Mouse (Mus musculus): ENCODE data around the gene Uba7. TPM values are rescaled to one million over a fixed set of nuclear protein-coding genes. Genes with fewer than 3 reads are reported as not detected.

Gene Uba7
- polyA plus RNA-seq, 1 experiment from 2014 or later: 35.5 TPM

- H3K27me3 ChIP-seq (replicated peaks; ENCODE audit: control insufficient read depth, insufficient read depth, low read length): no peaks in the 10 kb centered on the region
- no peak overlapping the region for H3K27ac ChIP-seq (ENCODE audit: low read length)
- H3K36me3 ChIP-seq (ENCODE audit: control insufficient read depth, insufficient read depth, low read length): no peaks in the 10 kb centered on the region
- WGBS: 63% methylated on average over 8 of the region's 8 CpGs
- peak; percentile 41 for ATAC-seq
- H3K4me1 ChIP-seq (ENCODE audit: control insufficient read depth, insufficient read depth, low read length): peaks cover 14% of the 10 kb centered on the region
- H3K4me2 ChIP-seq (ENCODE audit: low read depth, low read length): no peak overlapping the region
- H3K9me3 ChIP-seq (ENCODE audit: control insufficient read depth, low read length): no peaks in the 10 kb centered on the region
- no peak overlapping the region for H3K9ac ChIP-seq (ENCODE audit: low read depth, low read length)
- H3K4me3 ChIP-seq (ENCODE audit: low read length): no peak overlapping the region
Observed at GRCm38 (mm10) chr9:107971690-107972541, 3.4 kb upstream of the Uba7 start.

GRCm38 (mm10) chr9:107974491-107975171 lies 674 bp upstream of the Uba7 start:
- H3K27ac ChIP-seq (ENCODE audit: low read length): peak overlapping the region; percentile 87
- H3K36me3 ChIP-seq (ENCODE audit: control insufficient read depth, insufficient read depth, low read length): no peaks in the 10 kb centered on the region
- H3K9me3 ChIP-seq (ENCODE audit: control insufficient read depth, low read length): no peaks in the 10 kb centered on the region
- no peaks in the 10 kb centered on the region for H3K27me3 ChIP-seq (replicated peaks; ENCODE audit: control insufficient read depth, insufficient read depth, low read length)
- 74% methylated on average over 10 of the region's 10 CpGs for WGBS
- H3K4me1 ChIP-seq (ENCODE audit: control insufficient read depth, insufficient read depth, low read length): peaks cover 14% of the 10 kb centered on the region
- no peak overlapping the region for H3K9ac ChIP-seq (ENCODE audit: low read depth, low read length)
- ATAC-seq: peak; percentile 58
- no peak overlapping the region for H3K4me3 ChIP-seq (ENCODE audit: low read length)
- H3K4me2 ChIP-seq (ENCODE audit: low read depth, low read length): peak overlapping the region; percentile 61; the same call in 1 of the 2 replicates

- no peaks in the 10 kb centered on the region for H3K9me3 ChIP-seq (ENCODE audit: control insufficient read depth, low read length)
- no peaks in the 10 kb centered on the region for H3K36me3 ChIP-seq (ENCODE audit: control insufficient read depth, insufficient read depth, low read length)
- H3K4me1 ChIP-seq (ENCODE audit: control insufficient read depth, insufficient read depth, low read length): peaks cover 39% of the 10 kb centered on the region
- WGBS: 83% methylated on average over 12 of the region's 12 CpGs
- no peak for ATAC-seq
- no peak overlapping the region for H3K9ac ChIP-seq (ENCODE audit: low read depth, low read length)
- no peaks in the 10 kb centered on the region for H3K27me3 ChIP-seq (replicated peaks; ENCODE audit: control insufficient read depth, insufficient read depth, low read length)
- H3K4me3 ChIP-seq (ENCODE audit: low read length): no peak overlapping the region
- no peak overlapping the region for H3K4me2 ChIP-seq (ENCODE audit: low read depth, low read length)
- no peak overlapping the region for H3K27ac ChIP-seq (ENCODE audit: low read length)
Observed at GRCm38 (mm10) chr9:107978815-107979214, 3.5 kb downstream of the Uba7 start.

GRCm38 (mm10) chr9:107981684-107982605 lies 6.6 kb downstream of the Uba7 start:
- ATAC-seq: peak; percentile 9; the same call in 1 of the 2 replicates
- H3K36me3 ChIP-seq (ENCODE audit: control insufficient read depth, insufficient read depth, low read length): no peaks in the 10 kb centered on the region
- H3K4me3 ChIP-seq (ENCODE audit: low read length): peak overlapping the region; percentile 86
- 33% methylated on average over 7 of the region's 7 CpGs for WGBS
- peaks cover 31% of the 10 kb centered on the region for H3K4me1 ChIP-seq (ENCODE audit: control insufficient read depth, insufficient read depth, low read length)
- peak overlapping the region; percentile 88 for H3K4me2 ChIP-seq (ENCODE audit: low read depth, low read length)
- peak overlapping the region; percentile 81 for H3K9ac ChIP-seq (ENCODE audit: low read depth, low read length)
- peak overlapping the region; percentile 100 for H3K27ac ChIP-seq (ENCODE audit: low read length)
- no peaks in the 10 kb centered on the region for H3K9me3 ChIP-seq (ENCODE audit: control insufficient read depth, low read length)
- H3K27me3 ChIP-seq (replicated peaks; ENCODE audit: control insufficient read depth, insufficient read depth, low read length): no peaks in the 10 kb centered on the region

GRCm38 (mm10) chr9:107982681-107983346 lies 7.5 kb downstream of the Uba7 start, which contains the start of gene Gm20661:
TSS of gene Gm20661 (plus strand) at chr9:107983058.
- peak; percentile 66 for ATAC-seq
- Histone ChIP-seq H3K4me2 (ENCODE audit: low read depth, low read length) (peak within 1 kb of the TSS; percentile 88), H3K9ac (ENCODE audit: low read depth, low read length) (peak within 1 kb of the TSS; percentile 81), H3K36me3 (ENCODE audit: control insufficient read depth, insufficient read depth, low read length) (no peaks in the 10 kb centered on the region), H3K9me3 (ENCODE audit: control insufficient read depth, low read length) (no peaks in the 10 kb centered on the region), H3K4me1 (ENCODE audit: control insufficient read depth, insufficient read depth, low read length) (peaks cover 31% of the 10 kb centered on the region), H3K27me3 (replicated peaks; ENCODE audit: control insufficient read depth, insufficient read depth, low read length) (no peaks in the 10 kb centered on the region), H3K27ac (ENCODE audit: low read length) (peak within 1 kb of the TSS; percentile 100), H3K4me3 (ENCODE audit: low read length) (peak within 1 kb of the TSS; percentile 86)
- 40% methylated on average over 13 of the region's 14 CpGs for WGBS

GRCm38 (mm10) chr9:107983421-107983890 lies 8.2 kb downstream of the Uba7 start:
- Histone ChIP-seq H3K27me3 (replicated peaks; ENCODE audit: control insufficient read depth, insufficient read depth, low read length) (no peaks in the 10 kb centered on the region), H3K4me3 (ENCODE audit: low read length) (peak overlapping the region; percentile 86), H3K27ac (ENCODE audit: low read length) (peak overlapping the region; percentile 100), H3K9me3 (ENCODE audit: control insufficient read depth, low read length) (no peaks in the 10 kb centered on the region), H3K4me2 (ENCODE audit: low read depth, low read length) (peak overlapping the region; percentile 88), H3K9ac (ENCODE audit: low read depth, low read length) (peak overlapping the region; percentile 81), H3K36me3 (ENCODE audit: control insufficient read depth, insufficient read depth, low read length) (no peaks in the 10 kb centered on the region), H3K4me1 (ENCODE audit: control insufficient read depth, insufficient read depth, low read length) (peaks cover 31% of the 10 kb centered on the region)
- WGBS: 30% methylated on average over 4 of the region's 4 CpGs
- ATAC-seq: peak; percentile 50

- H3K27ac ChIP-seq (ENCODE audit: low read length): peak overlapping the region; percentile 100
- 48% methylated on average over 19 of the region's 19 CpGs for WGBS
- no peaks in the 10 kb centered on the region for H3K36me3 ChIP-seq (ENCODE audit: control insufficient read depth, insufficient read depth, low read length)
- H3K9ac ChIP-seq (ENCODE audit: low read depth, low read length): peak overlapping the region; percentile 81
- no peaks in the 10 kb centered on the region for H3K27me3 ChIP-seq (replicated peaks; ENCODE audit: control insufficient read depth, insufficient read depth, low read length)
- no peaks in the 10 kb centered on the region for H3K9me3 ChIP-seq (ENCODE audit: control insufficient read depth, low read length)
- no peak for ATAC-seq
- peak overlapping the region; percentile 86 for H3K4me3 ChIP-seq (ENCODE audit: low read length)
- H3K4me2 ChIP-seq (ENCODE audit: low read depth, low read length): peak overlapping the region; percentile 88
- H3K4me1 ChIP-seq (ENCODE audit: control insufficient read depth, insufficient read depth, low read length): peaks cover 31% of the 10 kb centered on the region
Observed at GRCm38 (mm10) chr9:107984052-107984753, 8.9 kb downstream of the Uba7 start.

- Histone ChIP-seq H3K27ac (ENCODE audit: low read length) (peak overlapping the region; percentile 100), H3K4me3 (ENCODE audit: low read length) (peak overlapping the region; percentile 86), H3K27me3 (replicated peaks; ENCODE audit: control insufficient read depth, insufficient read depth, low read length) (no peaks in the 10 kb centered on the region), H3K4me1 (ENCODE audit: control insufficient read depth, insufficient read depth, low read length) (peaks cover 31% of the 10 kb centered on the region), H3K9me3 (ENCODE audit: control insufficient read depth, low read length) (no peaks in the 10 kb centered on the region), H3K4me2 (ENCODE audit: low read depth, low read length) (peak overlapping the region; percentile 88), H3K36me3 (ENCODE audit: control insufficient read depth, insufficient read depth, low read length) (no peaks in the 10 kb centered on the region), H3K9ac (ENCODE audit: low read depth, low read length) (peak overlapping the region; percentile 81)
- 42% methylated on average over 9 of the region's 9 CpGs for WGBS
- ATAC-seq: no peak
Observed at GRCm38 (mm10) chr9:107984754-107985055, 9.4 kb downstream of the Uba7 start.

All from intestine, embryonic 16.5 days (tissue).